Mouse (Mus musculus): ENCODE results near the gene Gimap7. TPM values are rescaled to one million over a fixed set of nuclear protein-coding genes. Genes with fewer than 3 reads are reported as not detected.
"Not testable (repeated sequence)": the region's sequence is repeated elsewhere in the genome, so short reads cannot be mapped to it uniquely, and the experiment has no call there.

The Gimap7 gene
- not detected for total RNA-seq (2021)
- long read RNA-seq = 0 reads

- DNase-seq (ENCODE audit: low spot score in 2 of 2) = no peak
These were observed at the start of gene Gimap7, which contains the start of gene Gm28053 for GRCm38 (mm10) chr6:48718455-48718854. Gene Gimap7, plus strand, starts transcription at chr6:48718621. Gene Gm28053, plus strand, starts transcription at chr6:48718607.

GRCm38 (mm10) chr6:48669446-48669969 lies 48.9 kb upstream of the Gimap7 start:
- no peak for DNase-seq (ENCODE audit: low spot score in 2 of 2)

- DNase-seq (ENCODE audit: low spot score in 2 of 2) = no peak
These were observed 43.9 kb upstream of the Gimap7 start for GRCm38 (mm10) chr6:48674291-48675058.

- DNase-seq (ENCODE audit: low spot score in 2 of 2) = no peak
These were observed 43.0 kb upstream of the Gimap7 start for GRCm38 (mm10) chr6:48675400-48675930.

- no peak for DNase-seq (ENCODE audit: low spot score in 2 of 2)
These were observed 42.2 kb upstream of the Gimap7 start, which contains the start of gene Gimap9 for GRCm38 (mm10) chr6:48675931-48676859. Gene Gimap9, plus strand, starts transcription at chr6:48676129.

GRCm38 (mm10) chr6:48676860-48677415 lies 41.5 kb upstream of the Gimap7 start:
- no peak for DNase-seq (ENCODE audit: low spot score in 2 of 2)

- DNase-seq (ENCODE audit: low spot score in 2 of 2) = no peak
These were observed 40.7 kb upstream of the Gimap7 start for GRCm38 (mm10) chr6:48677492-48678345.

- DNase-seq (ENCODE audit: low spot score in 2 of 2) = no peak
These were observed 40.0 kb upstream of the Gimap7 start for GRCm38 (mm10) chr6:48678391-48678790.

GRCm38 (mm10) chr6:48679701-48680100 lies 38.7 kb upstream of the Gimap7 start:
- no peak for DNase-seq (ENCODE audit: low spot score in 2 of 2)

GRCm38 (mm10) chr6:48680421-48680820 lies 38.0 kb upstream of the Gimap7 start:
- DNase-seq (ENCODE audit: low spot score in 2 of 2) = no peak

GRCm38 (mm10) chr6:48681472-48682090 lies 36.8 kb upstream of the Gimap7 start:
- no peak for DNase-seq (ENCODE audit: low spot score in 2 of 2)

- DNase-seq (ENCODE audit: low spot score in 2 of 2) = no peak
These were observed 36.1 kb upstream of the Gimap7 start for GRCm38 (mm10) chr6:48682271-48682670.

GRCm38 (mm10) chr6:48683263-48683821 lies 35.1 kb upstream of the Gimap7 start:
- not testable (repeated sequence) for DNase-seq (ENCODE audit: low spot score in 2 of 2)

GRCm38 (mm10) chr6:48684319-48684718 lies 34.1 kb upstream of the Gimap7 start, which contains the start of gene Gimap4:
Gene Gimap4, plus strand, starts transcription at chr6:48684549.
- no peak for DNase-seq (ENCODE audit: low spot score in 2 of 2)

GRCm38 (mm10) chr6:48684806-48685205 lies 33.6 kb upstream of the Gimap7 start:
- no peak for DNase-seq (ENCODE audit: low spot score in 2 of 2)

- DNase-seq (ENCODE audit: low spot score in 2 of 2) = no peak
These were observed 33.2 kb upstream of the Gimap7 start for GRCm38 (mm10) chr6:48685251-48685650.

GRCm38 (mm10) chr6:48685694-48686665 lies 32.4 kb upstream of the Gimap7 start:
- DNase-seq (ENCODE audit: low spot score in 2 of 2) = no peak

- no peak for DNase-seq (ENCODE audit: low spot score in 2 of 2)
These were observed 31.3 kb upstream of the Gimap7 start for GRCm38 (mm10) chr6:48687077-48687476.

Measured in layer of hippocampus, postnatal 10 days (tissue).